Mouse (Mus musculus) embryonic facial prominence, embryonic 14.5 days (tissue): ENCODE results near the gene Jph4. TPM values are rescaled to one million over a fixed set of nuclear protein-coding genes. Genes with fewer than 3 reads are reported as not detected.

Experiments used
- ATAC-seq: fragments of 200-750 bp; cut with Nextera tagmentation; 2 replicates; pipeline ENCODE4 v1.8.0; 2017; ENCODE audit warnings: low read depth, moderate number of reproducible peaks, moderate TSS enrichment
- DNase-seq: peaks from one replicate; pipeline ENCODE4 v3.0.0-alpha.2; 2015; ENCODE audit warnings: low spot score
- H3K27ac ChIP-seq: fragments of 300-500 bp; sonication (generic); replicated peaks from 2 replicates; pipeline ENCODE4 v1.5.1; 2014; ENCODE audit warnings: low read depth, mild to moderate bottlenecking, low read length, moderate library complexity
- H3K27me3 ChIP-seq: fragments of 300-500 bp; sonication (generic); replicated peaks from 2 replicates; pipeline ENCODE4 v1.6.1; 2014; ENCODE audit warnings: low read length; ENCODE audit not compliant: control insufficient read depth, insufficient read depth
- H3K36me3 ChIP-seq: fragments of 300-500 bp; sonication (generic); 2 replicates; pipeline ENCODE4 v1.6.1; 2014; ENCODE audit warnings: low read length, mixed read lengths; ENCODE audit not compliant: control insufficient read depth, insufficient read depth
- H3K4me1 ChIP-seq: fragments of 300-500 bp; sonication (generic); 2 replicates; pipeline ENCODE4 v1.6.1; 2014; ENCODE audit warnings: antibody characterized with exemption, low read length; ENCODE audit not compliant: control insufficient read depth, insufficient read depth
- H3K4me2 ChIP-seq: fragments of 300-500 bp; sonication (generic); 2 replicates; pipeline ENCODE4 v1.6.1; 2014; ENCODE audit warnings: low read depth, mild to moderate bottlenecking, low read length, moderate library complexity, mixed read lengths
- H3K4me3 ChIP-seq: fragments of 300-500 bp; sonication (generic); 2 replicates; pipeline ENCODE4 v1.5.1; 2014; ENCODE audit warnings: low read depth, mild to moderate bottlenecking, low read length
- H3K9ac ChIP-seq: fragments of 300-500 bp; sonication (generic); 2 replicates; pipeline ENCODE4 v1.6.1; 2014; ENCODE audit warnings: low read depth, mild to moderate bottlenecking, low read length, moderate library complexity, mixed read lengths
- H3K9me3 ChIP-seq: fragments of 300-500 bp; sonication (generic); 2 replicates; pipeline ENCODE4 v1.6.1; 2016; ENCODE audit warnings: low read length; ENCODE audit not compliant: control insufficient read depth
- WGBS: fragments of 180-500 bp; shearing (Covaris S2); extraction: QIAGEN DNeasy Blood & Tissue Kit; methylation state at CpG from one replicate; pipeline ENCODE4 v1.1.7; 2014; 5-methylcytosine and 5-hydroxymethylcytosine counted together
- polyA plus RNA-seq: library from polyadenylated mRNA; unstranded; fragments of >200 nt; fragmentation: Nextera tagmentation; extraction: Ambion mirVana; gene quantifications from 2 replicates; pipeline ENCODE4 v1.2.1, GENCODE M21; 2014

Jph4 gene
- polyA plus RNA-seq, 1 experiment from 2014 or later, result 3.8 TPM

DNA sequence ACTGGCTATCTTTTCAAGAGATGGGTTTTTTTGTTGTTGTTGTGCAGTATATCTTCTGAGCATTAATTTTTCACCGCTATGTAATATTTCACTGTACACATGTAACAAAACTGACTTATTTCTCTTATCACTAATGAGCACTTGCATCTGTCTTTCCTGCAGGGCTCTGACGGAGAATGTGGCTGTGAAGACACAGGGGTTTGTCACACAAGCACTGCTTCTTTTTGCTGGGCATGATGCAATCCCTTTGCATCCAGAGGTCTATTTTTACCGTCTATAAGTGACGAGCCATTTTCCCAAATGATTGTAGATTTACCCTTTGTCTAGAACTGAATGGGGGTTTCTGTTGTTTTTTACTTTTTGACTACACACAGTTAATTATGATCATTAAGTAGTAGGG lies 35.4 kb upstream of the Jph4 start:
- Histone ChIP-seq H3K4me3 (no peak overlapping the region), H3K4me1 (no peaks in the 10 kb centered on the region), H3K36me3 (no peaks in the 10 kb centered on the region), H3K9ac (no peak overlapping the region), H3K27me3 (no peaks in the 10 kb centered on the region), H3K4me2 (no peak overlapping the region), H3K27ac (no peak overlapping the region), H3K9me3 (no peaks in the 10 kb centered on the region)
- DNase-seq (no peak), ATAC-seq (no peak)
- 83% methylated on average over 4 of the region's 4 CpGs for WGBS

DNA sequence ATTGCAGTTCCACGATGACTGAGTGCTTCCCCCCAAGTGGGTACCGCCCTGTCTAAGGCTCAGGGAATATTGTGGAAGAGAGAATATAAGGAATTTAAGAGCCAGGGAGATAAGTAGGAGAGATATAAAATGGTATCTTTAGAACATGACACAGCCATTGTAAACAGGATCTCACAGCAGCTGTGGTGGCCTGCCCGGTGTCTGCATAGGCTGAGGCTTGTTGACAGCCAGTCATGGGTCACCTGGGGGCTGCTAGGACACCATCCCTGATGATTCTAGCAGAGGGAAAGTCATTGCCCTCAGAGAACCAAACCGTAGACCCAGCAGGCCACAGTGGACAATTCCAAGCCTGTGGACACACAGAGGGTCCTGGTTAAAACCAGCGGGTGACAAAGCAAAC lies 34.2 kb upstream of the Jph4 start:
- no peaks in the 10 kb centered on the region for H3K36me3 ChIP-seq
- ATAC-seq, result no peak
- no peak overlapping the region for H3K4me3 ChIP-seq
- 80% methylated on average over 5 of the region's 5 CpGs for WGBS
- H3K27ac ChIP-seq, result no peak overlapping the region
- DNase-seq, result no peak
- H3K9ac ChIP-seq, result no peak overlapping the region
- no peaks in the 10 kb centered on the region for H3K4me1 ChIP-seq
- H3K27me3 ChIP-seq, result no peaks in the 10 kb centered on the region
- no peak overlapping the region for H3K4me2 ChIP-seq
- H3K9me3 ChIP-seq, result no peaks in the 10 kb centered on the region

DNA sequence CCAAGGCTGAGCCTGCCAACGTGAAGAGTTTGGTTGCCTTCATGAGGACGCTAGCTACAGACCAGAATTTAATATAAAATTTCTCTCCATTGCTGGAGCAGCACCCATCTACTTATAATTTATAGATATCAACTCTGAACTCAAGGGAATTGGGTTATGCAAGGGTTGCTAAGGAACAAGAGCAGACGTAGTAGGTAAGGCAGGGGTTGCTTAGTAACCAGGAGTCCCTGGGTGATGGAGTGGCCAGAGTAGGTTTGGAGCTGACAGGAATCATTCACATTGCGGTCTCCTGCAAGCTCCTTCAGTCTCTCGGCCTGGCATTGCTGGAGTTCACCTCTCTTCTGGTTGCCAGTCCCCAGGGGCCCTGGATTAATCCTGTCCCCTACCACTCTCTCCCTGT lies 32.3 kb upstream of the Jph4 start:
- Histone ChIP-seq H3K4me2 (no peak overlapping the region), H3K27me3 (no peaks in the 10 kb centered on the region), H3K36me3 (no peaks in the 10 kb centered on the region), H3K9me3 (no peaks in the 10 kb centered on the region), H3K9ac (no peak overlapping the region), H3K4me1 (no peaks in the 10 kb centered on the region), H3K27ac (no peak overlapping the region), H3K4me3 (no peak overlapping the region)
- DNase-seq, result no peak
- peak; percentile 70; the same call in 1 of the 2 replicates for ATAC-seq
- WGBS, result 78% methylated on average over 5 of the region's 5 CpGs

DNA sequence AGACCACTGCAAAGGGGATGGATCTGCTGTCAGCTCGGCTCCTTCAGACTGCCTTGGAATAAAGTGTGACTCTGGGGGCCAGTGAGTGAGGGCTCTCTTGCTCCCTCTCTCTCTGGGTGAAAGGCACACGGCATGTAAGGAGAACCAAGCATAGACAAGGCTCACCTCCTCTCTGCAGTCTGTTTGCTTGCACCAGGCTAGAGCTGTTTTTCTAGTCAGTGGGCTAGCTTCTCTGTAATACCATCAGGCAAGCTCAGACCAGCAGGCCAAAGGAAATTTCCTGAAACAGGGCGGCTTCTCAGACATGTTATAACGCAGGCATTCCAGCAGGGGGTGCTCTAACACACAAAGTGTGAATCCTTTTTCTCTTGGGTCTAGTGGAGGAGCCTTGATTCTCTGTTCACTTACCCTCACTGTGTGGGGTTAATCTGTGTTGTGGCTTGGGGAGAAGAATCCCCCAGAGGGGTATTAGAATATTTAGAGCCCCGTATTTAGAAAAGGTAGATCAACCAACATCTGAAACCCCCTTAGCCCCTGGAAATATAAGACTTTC lies 31.7 kb upstream of the Jph4 start:
- peak; percentile 65 for DNase-seq
- no peaks in the 10 kb centered on the region for H3K9me3 ChIP-seq

DNA sequence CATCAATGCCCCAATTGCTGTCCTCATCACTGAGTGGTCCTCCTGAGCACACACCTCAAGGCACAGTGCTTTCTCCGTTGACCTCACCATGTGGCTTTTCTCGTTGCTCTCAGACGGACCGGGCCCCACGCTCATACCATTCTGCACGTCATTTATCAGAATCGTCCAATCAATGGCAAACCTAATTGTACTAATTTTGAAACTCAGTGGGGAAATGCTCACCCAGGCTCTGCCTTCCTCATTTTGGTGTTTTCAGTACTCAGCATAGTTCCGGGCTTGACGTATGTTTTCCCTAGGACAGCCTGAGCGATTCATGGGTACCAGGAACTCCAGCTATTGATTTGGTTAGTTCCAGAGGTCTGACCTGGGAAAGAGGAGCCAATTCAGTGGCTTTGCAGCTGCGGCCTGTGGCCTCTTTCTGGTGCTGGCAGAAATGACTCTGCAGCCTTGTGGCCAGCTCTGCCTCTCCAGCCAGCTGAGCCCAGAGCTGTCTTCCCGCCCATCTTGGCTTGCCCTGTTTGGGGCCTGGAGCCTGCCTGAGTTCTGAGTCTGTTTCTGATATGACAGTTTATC lies 30.2 kb upstream of the Jph4 start:
- H3K36me3 ChIP-seq, result no peaks in the 10 kb centered on the region
- H3K4me1 ChIP-seq, result no peaks in the 10 kb centered on the region
- no peak overlapping the region for H3K4me2 ChIP-seq
- no peak overlapping the region for H3K27ac ChIP-seq
- no peak overlapping the region for H3K9ac ChIP-seq
- ATAC-seq (no peak), DNase-seq (no peak)
- 84% methylated on average over 12 of the region's 12 CpGs for WGBS
- no peak overlapping the region for H3K4me3 ChIP-seq
- H3K27me3 ChIP-seq, result no peaks in the 10 kb centered on the region
- H3K9me3 ChIP-seq, result no peaks in the 10 kb centered on the region

More for the DNA sequence above, 31.7 kb upstream of the Jph4 start:
- no peak overlapping the region for H3K4me3 ChIP-seq
- no peak overlapping the region for H3K9ac ChIP-seq
- no peaks in the 10 kb centered on the region for H3K36me3 ChIP-seq
- no peak overlapping the region for H3K4me2 ChIP-seq
- H3K27ac ChIP-seq, result no peak overlapping the region
- WGBS, result 25% methylated on average over 5 of the region's 5 CpGs
- no peaks in the 10 kb centered on the region for H3K27me3 ChIP-seq
- H3K4me1 ChIP-seq, result no peaks in the 10 kb centered on the region
- ATAC-seq, result peak; percentile 67; the same call in 1 of the 2 replicates

DNA sequence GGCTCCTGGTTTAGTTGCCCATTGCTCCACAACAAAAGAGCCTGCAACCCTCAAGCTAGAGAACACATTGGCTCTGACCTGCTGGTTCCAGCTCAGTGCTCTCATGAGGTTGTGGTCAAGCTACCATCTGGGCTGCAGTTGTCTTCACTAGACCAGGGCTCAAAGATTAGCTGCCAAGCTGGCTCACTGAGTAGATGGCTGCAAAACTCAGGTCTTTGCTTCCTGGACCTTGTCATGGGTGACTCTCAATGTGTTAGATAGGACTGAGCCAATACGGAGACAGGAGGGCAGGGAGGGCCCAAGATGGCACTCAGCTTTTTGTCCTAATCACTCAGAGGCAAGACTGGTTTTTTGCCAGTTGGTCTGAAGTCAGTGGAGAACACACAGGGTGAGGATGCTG lies 29.6 kb upstream of the Jph4 start:
- DNase-seq, result no peak
- Histone ChIP-seq H3K27me3 (no peaks in the 10 kb centered on the region), H3K4me2 (no peak overlapping the region), H3K9me3 (no peaks in the 10 kb centered on the region), H3K9ac (no peak overlapping the region), H3K27ac (no peak overlapping the region), H3K4me3 (no peak overlapping the region), H3K36me3 (no peaks in the 10 kb centered on the region), H3K4me1 (no peaks in the 10 kb centered on the region)
- 94% methylated on average over 1 of the region's 1 CpGs for WGBS
- no peak for ATAC-seq

DNA sequence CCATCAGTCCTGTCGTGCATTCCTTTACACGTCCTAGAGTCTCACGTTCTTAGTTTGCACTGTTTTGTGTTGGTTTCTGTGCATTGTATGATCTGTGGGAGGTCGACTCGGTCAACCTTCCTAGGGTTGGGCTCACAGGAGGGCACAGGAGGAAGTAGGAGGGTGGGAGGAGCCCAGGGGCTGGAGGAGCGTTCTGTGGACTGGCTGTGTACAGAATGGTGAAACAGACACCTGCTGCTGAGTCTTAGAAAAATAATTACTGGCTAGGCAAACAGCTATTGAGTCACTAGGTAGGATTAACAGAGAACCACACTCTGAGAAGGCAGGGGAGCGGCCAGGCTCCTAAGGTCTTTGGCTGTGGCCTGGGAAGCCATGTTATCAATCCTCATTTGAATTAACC lies 22.6 kb upstream of the Jph4 start:
- DNase-seq, result no peak
- Histone ChIP-seq H3K4me1 (no peaks in the 10 kb centered on the region), H3K4me2 (no peak overlapping the region), H3K9me3 (no peaks in the 10 kb centered on the region), H3K27ac (no peak overlapping the region), H3K27me3 (no peaks in the 10 kb centered on the region), H3K4me3 (no peak overlapping the region), H3K9ac (no peak overlapping the region), H3K36me3 (no peaks in the 10 kb centered on the region)
- peak; percentile 94 for ATAC-seq
- 46% methylated on average over 7 of the region's 7 CpGs for WGBS

DNA sequence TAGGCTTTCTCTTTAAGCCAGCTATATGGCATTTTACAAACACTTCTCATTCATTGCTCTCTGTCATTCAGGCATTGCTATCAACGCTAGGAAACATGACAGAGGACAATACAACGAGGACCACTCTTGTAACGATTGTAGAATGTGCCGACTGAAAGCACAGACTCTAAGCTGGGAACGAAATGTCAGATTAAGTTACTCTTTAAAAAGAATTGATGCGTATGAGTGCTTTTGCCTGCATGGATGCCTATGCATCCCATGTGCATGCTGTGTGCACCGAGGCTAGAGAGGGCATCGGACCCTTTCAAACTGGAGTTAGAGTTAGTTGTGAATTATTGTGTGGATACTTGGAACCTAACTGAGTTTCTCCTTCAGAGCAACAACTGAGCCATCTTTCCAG lies 18.9 kb upstream of the Jph4 start:
- no peak for ATAC-seq
- no peak overlapping the region for H3K4me2 ChIP-seq
- no peak overlapping the region for H3K4me3 ChIP-seq
- H3K9me3 ChIP-seq, result no peaks in the 10 kb centered on the region
- H3K9ac ChIP-seq, result no peak overlapping the region
- H3K4me1 ChIP-seq, result no peaks in the 10 kb centered on the region
- H3K36me3 ChIP-seq, result no peaks in the 10 kb centered on the region
- no peak overlapping the region for H3K27ac ChIP-seq
- no peak for DNase-seq
- no peaks in the 10 kb centered on the region for H3K27me3 ChIP-seq
- 71% methylated on average over 8 of the region's 8 CpGs for WGBS

DNA sequence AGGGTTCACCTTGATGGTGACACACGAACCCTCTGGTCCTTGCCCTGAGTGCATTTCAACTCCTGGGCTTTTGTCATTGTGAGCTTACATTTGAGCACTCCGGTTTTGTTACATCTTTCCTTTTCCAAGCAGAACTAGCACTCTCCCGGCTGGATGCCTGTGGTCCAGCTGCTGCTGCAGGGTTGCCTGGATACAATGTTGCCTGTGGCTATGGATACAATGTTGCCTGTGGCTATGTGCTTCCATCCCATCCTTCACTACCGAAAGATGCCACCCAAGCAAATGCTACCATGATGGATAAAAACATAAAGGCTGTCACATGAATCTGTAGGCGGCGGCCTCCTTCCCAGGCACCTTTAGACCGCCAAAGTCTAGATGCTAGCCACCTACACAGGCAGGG lies 9.8 kb upstream of the Jph4 start:
- no peak for ATAC-seq
- no peaks in the 10 kb centered on the region for H3K36me3 ChIP-seq
- H3K4me3 ChIP-seq, result no peak overlapping the region
- H3K27me3 ChIP-seq, result no peaks in the 10 kb centered on the region
- H3K4me1 ChIP-seq, result peaks cover 3% of the 10 kb centered on the region; the same call in 1 of the 2 replicates
- H3K9me3 ChIP-seq, result no peaks in the 10 kb centered on the region
- H3K9ac ChIP-seq, result no peak overlapping the region
- 79% methylated on average over 7 of the region's 7 CpGs for WGBS
- no peak overlapping the region for H3K27ac ChIP-seq
- H3K4me2 ChIP-seq, result no peak overlapping the region
- no peak for DNase-seq
